Mouse (Mus musculus): ENCODE results near the gene Tufm.

DNA sequence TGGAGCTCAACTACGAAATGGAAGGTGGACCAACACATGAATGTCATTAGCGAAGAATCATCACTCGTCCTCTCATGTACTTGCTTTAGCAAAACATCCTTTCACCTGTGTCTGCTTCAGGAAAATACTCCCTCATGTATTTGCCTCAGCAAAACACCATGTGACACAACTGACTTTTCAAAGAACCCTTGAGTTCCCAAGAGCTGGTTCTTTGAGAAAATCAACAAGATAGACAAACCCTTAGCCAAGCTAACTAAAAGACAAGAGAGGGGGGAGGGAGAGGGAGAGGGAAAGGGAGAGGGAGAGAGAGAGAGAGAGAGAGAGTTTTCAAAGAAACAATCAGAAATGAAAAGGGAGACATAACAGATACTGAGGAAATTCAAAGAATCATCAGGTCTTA lies 36.2 kb downstream of the Tufm start:
- TF ChIP-seq CTCF (IDR thresholded peaks at IDR 0.05; ENCODE audit: insufficient read depth, low read depth, low read length), result no peak
- TF ChIP-seq POLR2A (IDR thresholded peaks at IDR 0.05; ENCODE audit: insufficient read depth, low read depth, low read length), result no peak
